Mouse (Mus musculus) CD8-positive naive resting alpha-beta T cell, adult 2 months (primary cell): ENCODE results near the gene Foxk2.
"Not testable (repeated sequence)": the region's sequence is repeated elsewhere in the genome, so short reads cannot be mapped to it uniquely, and the experiment has no call there.

ENCODE experiments used
- DNase-seq, 2 experiments: peaks; one replicate each; pipeline ENCODE4 v3.0.0; 2022; ENCODE audit warnings: low read depth in 2 of 2, low spot score in 2 of 2

The Foxk2 gene

DNA sequence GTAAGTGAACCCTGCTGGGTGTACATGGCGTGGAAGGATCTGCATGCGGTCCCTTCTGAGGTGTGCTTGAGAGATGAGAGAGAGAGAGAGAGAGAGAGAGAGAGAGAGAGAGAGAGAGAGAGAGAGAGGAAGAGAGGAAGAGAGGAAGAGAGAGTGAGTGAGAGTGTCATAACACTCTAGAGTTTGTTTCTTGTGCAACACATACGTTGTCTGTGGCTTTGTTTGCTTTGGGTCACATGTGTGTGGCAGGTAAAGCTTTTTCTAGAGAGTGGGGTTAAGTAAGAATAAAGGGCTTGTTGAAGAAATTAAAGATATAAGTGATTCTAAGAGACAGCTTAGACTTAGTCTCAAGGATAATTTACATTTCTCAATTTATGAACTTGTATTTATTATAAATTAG, 18.2 kb downstream of the Foxk2 start:
- no peak for DNase-seq

DNA sequence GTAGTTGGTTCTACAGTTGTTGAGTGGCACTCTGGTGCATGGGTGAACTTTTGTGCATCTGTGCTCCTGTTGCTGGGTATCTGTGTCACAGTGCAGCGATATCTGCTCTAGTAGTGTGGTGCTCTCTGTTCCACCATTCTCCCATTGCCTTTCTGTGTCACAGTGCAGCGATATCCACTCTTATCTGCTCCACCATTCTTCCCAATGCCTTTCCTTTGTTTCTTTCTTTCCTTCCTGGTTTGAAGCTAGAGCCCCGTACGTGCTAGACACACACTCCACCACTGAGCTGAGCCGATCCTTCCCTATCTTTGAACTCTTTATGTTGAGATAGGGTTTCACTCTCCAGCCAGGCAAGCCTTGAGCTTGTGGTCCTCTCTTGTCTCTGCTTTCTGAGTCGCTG, 23.1 kb downstream of the Foxk2 start:
- DNase-seq = no peak

DNA sequence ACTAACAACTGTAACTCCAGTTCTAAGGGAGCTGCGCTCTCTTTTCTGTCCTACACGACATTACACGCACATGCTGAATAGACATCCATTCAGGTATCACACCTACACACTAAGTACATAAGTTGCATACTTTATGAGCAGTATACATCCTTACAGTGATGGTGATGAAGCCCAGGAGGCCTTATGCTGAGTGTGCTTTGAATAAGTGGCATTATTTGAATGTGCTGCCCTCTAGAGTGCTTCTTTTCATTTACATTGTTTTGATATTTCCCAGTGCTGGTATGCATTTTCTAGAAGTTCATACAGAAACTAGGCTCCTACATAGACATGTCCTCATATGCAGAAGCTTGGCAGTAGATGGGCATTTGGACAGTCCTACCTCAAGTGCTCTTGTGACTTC, 30.1 kb downstream of the Foxk2 start:
- DNase-seq = no peak

DNA sequence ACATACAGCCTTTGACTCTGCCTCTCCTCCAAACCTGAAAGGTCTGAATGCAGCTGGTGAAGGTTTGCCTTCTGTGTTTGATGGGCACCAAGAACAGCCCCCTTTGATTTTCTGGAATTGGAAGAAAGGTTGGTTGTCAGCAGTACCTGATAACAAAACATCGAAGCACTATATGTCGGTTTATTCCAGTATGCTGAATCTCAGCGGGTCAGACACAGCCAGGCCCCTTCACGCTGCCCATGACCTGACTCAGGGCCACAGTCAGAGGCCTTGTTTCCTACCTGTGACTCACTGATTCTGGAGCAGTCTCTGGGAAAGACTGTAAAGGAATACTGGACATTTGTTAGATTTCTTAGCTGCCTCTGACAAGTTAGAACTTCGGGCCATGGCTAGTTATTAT, 35.0 kb downstream of the Foxk2 start:
- DNase-seq = no peak

DNA sequence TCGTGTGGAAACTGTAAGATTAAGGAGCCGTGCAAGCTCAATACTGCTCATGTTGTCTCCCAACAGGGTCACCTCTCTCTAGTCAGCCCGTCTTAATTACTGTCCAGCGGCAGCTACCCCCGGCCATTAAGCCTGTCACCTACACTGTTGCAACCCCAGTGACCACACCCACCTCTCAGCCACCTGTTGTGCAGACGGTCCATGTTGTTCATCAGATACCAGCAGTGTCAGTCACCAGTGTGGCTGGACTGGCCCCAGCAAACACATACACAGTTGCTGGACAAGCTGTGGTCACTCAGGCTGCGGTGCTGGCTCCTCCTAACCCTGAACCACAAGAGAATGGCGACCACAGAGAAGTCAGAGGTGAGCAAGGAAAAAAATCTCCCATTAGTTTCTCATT, 38.7 kb downstream of the Foxk2 start:
- DNase-seq = no peak

DNA sequence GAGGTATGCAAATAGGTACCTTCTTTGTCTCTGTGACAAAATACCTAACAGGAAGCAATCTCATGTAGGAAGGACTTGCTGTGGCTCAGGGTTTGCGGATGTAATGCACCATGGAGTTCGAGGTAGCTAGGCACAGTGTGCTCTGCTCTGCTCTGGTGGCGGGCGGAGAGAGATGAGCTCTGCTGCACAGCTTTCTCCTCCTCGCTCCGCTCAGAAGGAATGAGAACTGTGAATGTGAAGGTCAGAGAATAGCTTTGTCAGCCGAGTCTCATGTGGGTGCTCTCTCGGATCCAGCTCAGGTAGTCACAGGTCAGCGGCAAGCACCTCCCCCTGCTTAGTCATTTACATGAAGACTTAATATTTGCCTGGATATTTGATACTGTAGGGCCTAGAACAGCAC, 40.5 kb downstream of the Foxk2 start:
- no peak for DNase-seq

DNA sequence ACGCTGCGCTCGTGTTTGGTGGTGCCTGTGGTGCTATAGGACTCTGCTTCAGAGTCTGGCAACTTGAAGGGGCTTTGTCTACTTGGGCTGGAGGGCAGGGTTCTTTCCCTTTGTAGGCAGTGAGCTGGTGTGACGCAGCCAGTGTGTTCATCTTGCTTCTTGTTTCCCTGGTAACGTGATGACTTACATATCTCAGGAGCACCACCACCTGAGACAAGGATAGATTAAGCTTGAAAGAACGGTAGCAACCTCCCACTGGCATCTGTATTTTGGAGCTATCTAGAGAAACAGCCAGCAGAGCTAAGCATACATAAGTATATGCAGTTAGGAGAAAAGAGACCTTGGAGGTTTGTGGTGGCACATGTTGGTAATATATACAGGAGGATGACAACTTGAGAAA, 45.6 kb downstream of the Foxk2 start:
- DNase-seq = no peak

DNA sequence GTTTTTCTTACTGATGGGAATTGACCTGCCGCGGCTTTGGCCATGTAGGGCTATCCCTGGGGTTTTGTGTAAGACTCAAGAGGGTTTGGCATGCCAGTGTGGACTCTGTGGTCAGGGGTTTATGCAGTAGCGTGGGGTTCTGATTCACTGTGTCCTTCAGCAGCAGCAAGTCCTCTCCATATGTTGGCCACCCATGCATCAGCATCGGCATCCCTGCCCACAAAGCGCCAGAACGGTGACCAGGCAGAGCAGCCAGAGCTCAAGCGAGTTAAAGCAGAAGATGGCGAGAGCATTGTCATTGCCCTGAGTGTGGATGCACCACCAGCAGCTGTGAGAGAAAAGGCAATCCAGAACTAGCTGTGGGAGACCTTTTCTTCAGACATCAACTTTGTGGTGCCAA, 46.8 kb downstream of the Foxk2 start:
- no peak for DNase-seq

DNA sequence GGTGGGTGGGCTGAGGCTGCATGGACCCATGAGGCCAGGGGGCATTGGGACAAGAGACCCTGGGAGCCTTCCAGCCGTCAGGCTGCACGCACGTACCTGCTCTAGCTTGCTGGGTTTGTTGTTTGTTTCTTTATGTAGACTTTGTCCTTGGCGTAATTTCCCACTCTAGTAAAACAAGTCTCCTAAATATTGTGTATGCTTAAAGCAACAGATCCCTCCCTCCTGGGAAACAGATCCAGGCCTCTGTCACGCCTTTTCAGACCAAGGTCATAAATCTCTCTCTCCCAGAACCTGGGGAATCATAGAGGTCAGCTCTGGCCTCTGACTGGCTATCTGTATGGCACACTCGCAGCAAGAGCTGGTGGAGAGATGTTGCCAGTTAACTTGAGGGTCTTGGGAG, 47.9 kb downstream of the Foxk2 start:
- DNase-seq = not testable (repeated sequence)

DNA sequence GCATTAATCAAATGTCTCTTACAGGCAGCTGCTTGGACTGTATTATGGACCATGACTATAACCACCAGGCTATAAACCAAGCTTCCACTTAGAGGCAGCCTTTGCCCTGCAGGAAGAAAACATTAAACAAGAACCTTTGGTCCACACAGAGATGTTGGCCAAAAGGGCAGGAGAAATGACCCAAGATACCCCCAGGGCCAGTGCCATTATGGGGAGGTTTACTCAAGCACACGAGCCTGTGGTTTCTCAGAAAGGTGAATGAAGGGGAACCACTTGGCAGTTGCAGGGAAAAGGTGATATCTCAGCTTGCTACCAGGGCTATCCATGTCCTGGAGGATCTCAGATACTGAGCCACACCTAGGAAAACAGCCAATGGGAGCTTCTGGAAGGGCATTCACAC, 66.2 kb downstream of the Foxk2 start:
- DNase-seq = no peak

DNA sequence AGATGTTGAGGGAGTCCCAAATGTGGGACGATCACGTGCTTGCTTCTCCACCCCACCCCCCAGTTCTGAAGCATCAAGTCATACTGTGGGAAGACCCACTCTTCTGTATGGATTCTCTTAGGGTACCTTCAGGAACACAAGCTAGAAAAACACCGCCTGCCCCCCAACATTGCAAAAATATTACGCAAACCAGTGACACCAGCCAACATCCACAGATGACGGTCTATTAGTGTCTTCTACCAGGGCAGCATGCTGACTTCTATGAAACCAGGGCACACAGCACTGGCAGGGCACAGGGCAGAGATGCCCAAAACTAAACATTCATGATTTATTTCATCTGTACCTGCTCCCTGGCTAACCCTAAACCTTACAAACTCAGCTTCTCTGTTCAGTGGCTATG, 66.9 kb downstream of the Foxk2 start:
- DNase-seq = no peak

DNA sequence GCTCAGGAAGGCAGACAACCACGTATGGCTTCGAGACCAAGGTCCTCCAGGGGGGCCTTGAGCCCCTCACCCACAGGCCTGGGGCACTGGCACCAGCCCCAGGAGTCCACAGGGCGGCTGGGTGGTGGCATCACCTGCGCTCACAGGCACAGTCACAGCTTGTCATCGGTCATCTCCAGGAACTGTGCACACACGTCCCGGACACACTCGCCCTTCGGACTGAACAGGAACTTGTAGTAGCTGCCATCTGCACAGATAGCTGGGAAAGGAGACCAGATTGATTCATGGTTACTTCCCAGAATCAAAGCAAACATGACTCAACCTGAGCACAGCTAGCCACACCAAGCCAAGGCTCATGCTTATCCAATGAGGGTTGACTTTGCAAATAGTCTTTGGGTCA, 68.4 kb downstream of the Foxk2 start:
- DNase-seq = no peak

DNA sequence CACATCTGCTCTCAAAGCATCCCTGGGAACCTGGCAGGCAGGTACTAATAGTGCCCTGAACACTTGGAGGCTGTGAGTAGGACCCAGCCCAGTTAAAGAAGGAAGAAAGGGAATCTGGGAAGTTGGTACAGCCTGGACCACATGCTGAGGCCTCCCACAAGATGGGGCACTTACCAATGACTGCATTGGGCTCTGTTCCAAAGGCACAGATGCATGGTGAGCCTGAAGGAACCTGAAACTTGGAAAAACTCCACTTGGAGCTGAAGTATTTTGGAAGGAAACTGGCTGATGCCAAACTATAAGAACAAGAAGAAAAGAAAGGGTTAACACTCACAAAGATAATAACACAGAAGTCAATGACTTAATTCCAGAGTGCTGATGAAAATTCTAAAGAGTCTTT, 68.8 kb downstream of the Foxk2 start:
- DNase-seq = no peak

DNA sequence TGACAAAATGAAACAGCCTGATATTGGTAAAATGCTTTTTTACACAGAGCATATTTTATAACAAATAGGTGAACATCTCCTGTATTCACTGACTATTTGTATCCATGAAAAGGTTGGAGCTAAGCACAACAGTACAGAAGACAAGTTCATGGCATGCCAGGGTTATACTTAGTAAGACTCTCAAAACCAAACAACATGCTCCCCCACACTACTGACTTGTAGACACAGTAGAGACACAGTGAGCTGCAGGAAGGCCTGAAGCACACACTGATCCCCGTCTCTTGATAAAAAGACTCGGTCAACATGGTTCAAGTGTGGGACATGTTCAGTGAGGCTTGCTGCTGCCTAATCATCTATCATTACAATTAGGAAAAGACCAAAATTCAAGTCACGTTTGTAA, 71.9 kb downstream of the Foxk2 start:
- no peak for DNase-seq

DNA sequence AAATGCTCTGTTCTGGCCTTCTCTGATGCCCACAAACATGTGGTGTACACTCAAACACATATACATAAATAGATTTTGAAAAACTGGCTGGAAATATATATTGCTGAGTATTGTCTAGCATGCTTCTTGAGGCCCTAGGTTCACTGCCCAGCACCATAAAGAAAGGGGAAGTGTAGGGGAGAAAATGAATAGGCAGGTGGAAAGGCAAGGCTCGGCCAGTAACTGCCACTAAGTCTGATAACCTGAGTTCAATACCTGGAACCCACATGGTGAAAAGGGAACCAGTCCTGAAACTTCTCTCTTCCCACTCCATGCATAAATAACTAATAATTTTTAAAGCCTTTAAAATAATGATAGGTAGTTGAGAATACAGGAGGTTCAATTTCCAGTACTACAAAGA, 79.9 kb downstream of the Foxk2 start:
- DNase-seq = no peak

DNA sequence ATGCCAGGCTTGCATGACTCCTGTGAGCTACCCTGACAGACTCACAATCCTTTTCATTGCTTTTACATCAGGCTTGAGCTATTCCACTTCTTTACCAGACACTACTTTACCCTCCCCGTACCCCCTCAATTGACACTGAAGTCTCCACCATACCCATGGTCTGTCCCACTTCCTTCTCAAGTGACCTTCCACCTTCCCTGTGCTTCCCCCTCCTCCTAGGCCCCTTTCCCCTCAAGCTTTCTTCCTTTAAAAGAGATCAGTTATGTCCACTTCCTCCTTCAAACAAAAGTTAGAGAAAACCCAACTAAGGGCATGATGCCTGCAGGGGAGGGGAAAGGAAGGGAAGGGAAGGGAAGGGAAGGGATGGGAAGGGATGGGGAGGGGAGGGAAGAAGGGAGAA, 80.5 kb downstream of the Foxk2 start:
- DNase-seq = no peak

DNA sequence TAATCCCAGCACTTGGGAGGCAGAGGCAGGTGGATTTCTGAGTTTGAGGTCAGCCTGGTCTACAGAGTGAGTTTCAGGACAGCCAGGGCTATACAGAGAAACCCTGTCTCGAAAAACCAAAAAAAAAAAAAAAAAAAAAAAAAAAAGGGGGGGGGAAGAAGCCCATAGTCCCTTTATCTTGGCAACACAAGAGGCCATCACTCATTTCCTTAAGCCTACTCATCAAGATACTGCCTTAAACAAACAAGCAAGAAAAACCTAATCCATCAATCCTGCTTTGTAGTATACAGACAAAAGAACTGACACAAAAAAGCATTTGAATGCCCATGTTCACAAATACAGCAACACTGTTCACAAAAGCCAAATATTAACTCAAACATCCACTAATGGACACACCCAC, 82.6 kb downstream of the Foxk2 start:
- not testable (repeated sequence) for DNase-seq

DNA sequence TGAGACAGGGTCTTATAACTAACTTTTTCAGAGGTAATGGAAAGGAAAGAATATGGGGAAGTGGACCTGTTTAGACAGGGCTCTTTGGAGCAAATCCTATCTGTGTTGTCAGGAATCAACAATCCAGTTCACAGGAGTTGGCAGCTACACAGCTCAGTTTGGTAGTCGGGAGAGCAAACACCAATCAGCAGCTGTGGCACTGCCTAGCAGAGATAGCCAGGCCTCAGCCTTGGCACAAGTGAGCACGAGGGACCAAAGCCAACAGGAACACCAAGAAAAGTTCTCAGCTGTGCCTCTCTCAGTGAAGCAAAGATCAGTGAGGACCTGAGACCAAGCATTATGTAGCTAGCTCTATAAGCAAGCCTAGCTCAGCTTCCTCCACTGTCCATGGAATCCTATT, 87.2 kb downstream of the Foxk2 start:
- no peak for DNase-seq

DNA sequence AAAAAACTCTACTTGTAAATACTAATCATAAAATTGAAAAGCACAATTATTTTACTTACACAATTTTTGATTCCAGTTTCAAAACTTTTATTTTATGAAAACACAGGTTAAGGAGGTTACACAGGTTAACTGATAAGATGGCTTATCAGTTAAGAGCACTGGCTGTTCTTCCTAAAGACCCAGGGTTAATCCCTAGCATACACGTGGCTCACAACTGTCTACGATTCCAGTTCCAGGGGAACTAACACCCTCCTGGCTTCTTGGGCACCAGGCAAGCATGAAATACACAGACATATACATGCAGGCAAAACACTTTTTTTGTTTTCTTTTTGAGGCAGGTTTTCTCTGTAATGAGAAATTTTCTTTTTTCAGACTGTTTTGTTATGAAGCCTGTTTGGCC, 88.4 kb downstream of the Foxk2 start:
- no peak for DNase-seq

DNA sequence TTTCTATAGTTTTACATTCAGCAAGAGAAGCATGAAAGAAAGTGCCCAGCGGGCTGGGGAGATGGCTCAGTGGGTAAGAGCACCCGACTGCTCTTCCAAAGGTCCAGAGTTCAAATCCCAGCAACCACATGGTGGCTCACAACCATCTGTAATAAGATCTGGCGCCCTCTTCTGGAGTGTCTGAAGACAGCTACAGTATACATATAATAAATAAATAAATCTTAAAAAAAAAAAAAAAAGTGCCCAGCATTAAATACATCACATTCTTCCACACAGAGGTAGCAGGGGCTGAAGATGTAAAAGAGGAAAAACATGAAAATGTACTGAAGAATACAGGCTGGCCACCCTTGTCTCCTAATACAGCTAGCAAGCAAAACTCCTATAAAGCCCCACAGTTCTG, 88.9 kb downstream of the Foxk2 start:
- DNase-seq = not testable (repeated sequence)

DNA sequence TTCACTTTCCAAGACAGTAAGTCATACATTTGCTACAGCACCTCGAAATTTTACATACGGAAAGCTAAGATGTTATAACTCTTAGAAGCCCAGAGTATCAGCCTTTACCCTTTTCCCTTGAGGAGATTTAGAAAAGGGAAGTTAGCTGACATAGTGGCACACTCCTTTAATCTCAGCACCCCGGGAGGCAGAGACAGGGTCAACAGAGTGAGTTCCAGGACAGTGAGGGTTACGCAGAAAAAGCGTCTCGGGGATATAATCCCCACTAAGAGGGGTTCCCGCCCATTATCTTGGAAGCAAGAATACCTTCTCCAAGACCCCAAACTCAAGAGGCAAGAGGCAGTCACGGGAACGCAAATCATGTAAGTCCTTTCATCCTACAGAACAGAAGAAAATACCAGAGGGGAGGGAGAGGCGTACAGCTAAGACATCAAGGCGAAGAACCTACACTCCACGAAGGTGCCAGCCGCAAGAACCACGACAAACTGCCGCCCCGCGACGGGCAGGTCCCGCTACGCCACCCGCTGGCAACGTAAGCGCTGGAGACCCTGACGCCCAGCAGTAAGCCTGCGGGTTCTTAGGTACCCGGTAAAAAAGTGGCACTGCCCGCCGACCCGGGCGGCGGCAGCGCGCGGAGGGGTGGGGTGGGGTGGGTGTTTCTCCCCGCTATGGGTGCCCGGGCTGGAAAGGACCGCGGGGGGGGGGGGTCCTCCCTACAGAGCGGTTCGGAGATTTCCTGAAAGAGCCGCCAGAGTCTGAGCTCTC, 93.7 kb downstream of the Foxk2 start:
- DNase-seq = peak; percentile 65

DNA sequence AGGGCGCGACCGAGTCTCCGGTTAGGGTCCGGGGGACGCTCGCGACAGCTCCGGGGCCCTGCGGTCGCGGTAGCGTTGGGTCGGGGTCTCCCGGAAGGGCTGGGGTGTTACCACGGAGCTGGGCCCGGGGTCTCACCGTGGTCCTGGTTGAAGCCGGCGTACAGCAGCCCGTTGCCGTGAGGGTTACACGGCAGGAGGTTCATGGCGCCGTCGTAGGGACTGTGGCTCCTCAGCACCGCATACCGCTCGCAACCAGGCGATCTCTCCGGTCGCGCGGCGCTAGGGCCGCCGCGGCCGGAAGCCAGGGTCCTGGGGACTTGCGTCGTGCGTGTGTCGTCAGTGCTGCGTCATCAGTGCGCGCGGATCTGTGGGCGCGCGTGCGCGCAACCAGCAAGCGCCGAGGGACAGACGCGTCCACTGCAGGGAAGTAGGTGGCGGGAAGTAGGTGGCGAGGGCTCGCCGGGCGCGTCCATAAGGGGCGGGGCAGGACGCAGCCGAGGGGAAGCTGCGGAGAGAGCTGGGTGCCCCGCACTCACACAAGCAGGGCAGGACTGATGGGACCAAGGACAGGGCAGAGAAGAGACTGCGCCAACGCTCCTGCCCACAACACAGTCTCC, 94.4 kb downstream of the Foxk2 start, which contains the start of gene Wdr45b:
Wdr45b (minus strand) TSS at position 355 of the 617 bp plus-strand sequence.
- peak; percentile 95 to 97 for DNase-seq
